Mouse (Mus musculus): ENCODE data around the gene Svs6.

DNA sequence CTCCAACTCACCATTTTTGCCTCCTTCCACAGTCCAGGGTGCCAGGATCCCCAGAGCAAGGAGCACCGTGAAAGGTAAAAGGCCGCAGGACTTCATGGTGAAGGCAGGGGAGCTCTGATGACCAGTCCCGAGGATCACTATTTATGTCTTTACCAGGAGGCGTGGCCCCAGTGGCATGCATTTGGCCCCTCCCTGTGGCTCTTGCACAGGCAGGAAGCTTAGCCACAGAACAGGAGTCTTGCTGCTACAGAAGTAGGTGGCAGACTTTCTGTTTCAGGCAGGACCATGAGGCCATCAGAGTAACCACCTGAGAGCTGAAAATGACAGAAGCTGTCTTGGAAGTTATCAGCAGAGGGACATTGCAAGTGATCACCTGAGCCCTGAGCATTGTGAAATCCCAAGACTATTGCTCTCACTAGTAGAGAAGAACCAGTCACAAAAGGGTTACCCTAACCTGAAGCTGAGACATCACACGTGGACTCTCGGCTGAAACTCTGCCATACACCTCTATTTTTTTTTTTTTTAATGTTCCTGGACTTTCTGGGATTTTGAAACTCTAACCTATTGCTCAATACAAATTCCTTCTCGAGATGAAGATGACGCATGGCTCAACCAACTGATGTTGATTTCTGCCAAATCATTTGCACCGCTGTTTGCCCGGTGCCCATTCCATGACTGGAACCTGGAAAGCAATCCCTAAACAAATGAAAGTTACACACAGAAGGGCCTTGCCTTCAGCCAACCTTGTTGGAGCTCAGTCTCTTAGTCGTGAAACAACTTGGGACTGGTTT lies 39.8 kb downstream of the Svs6 start:
- TF ChIP-seq CTCF (IDR thresholded peaks at IDR 0.05; ENCODE audit: extremely low read depth, insufficient read depth, insufficient read length, insufficient replicate concordance) = no peak
- TF ChIP-seq POLR2A (IDR thresholded peaks at IDR 0.05; ENCODE audit: low read depth, low read length) = no peak
